Mouse (Mus musculus) B cell, adult 62 days (primary cell): ENCODE results near the gene Gm2035. TPM values are rescaled to one million over a fixed set of nuclear protein-coding genes. Genes with fewer than 3 reads are reported as not detected.

ENCODE experiments used
- total RNA-seq: library from RNA; stranded (reverse); gene quantifications from 4 replicates; pipeline ENCODE4 v1.2.4, GENCODE M21; 2023

The Gm2035 gene
- not detected in 4 replicates for total RNA-seq

DNA sequence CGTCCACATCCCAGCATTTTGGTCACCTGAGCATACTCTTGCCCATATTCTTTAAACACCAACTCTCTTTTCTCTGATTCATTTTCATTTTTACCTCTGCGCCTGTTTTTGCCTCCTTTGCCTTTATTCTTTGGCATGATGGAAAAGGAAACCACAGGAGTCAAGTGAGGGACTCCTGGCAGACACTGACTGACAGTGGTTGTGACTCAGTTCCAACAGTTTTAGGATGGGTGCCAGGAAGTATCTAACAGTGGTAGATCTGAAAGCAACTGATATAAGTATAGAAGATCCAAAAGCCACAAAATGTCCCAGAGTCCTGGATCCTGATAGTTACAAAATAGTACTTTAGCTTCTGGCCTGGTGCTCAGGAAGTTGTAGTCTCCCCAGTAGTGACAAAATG is at the start of gene Gm2035:
Gm2035 (minus strand) TSS at position 137 of the 400 bp plus-strand sequence.

GRCm38 (mm10) chr12:87953780-87954179 is 34.1 kb upstream of the Gm2035 start, which contains the start of gene Gm2042:
Gene Gm2042, plus strand, starts transcription at chr12:87954080.

GRCm38 (mm10) chr12:87895070-87895469 is 24.6 kb downstream of the Gm2035 start, which contains the start of gene Gm2022:
Gene Gm2022, plus strand, starts transcription at chr12:87895370.

GRCm38 (mm10) chr12:87873772-87874171 is 45.9 kb downstream of the Gm2035 start, which contains the start of gene Gm2016:
Gene Gm2016, plus strand, starts transcription at chr12:87874072.

Other genes with a start within 250 kb of the Gm2035 start
- not detected in 4 replicates for gene Gm21319, start 144.1 kb downstream of the Gm2035 start, total RNA-seq
- not detected in 4 replicates for gene Gm21936, start 124.3 kb downstream of the Gm2035 start, total RNA-seq
- not detected in 4 replicates for gene BB287469, start 103.3 kb downstream of the Gm2035 start, total RNA-seq
- gene Gm2001, start 77.5 kb downstream of the Gm2035 start, total RNA-seq: not detected in 4 replicates
- not detected in 4 replicates for gene Gm2016, start 45.8 kb downstream of the Gm2035 start, total RNA-seq
- gene Gm2022, start 24.5 kb downstream of the Gm2035 start, total RNA-seq: not detected in 4 replicates
- gene Gm2042, start 34.2 kb upstream of the Gm2035 start, total RNA-seq: not detected in 4 replicates
- gene Gm2075, start 92.0 kb upstream of the Gm2035 start, total RNA-seq: not detected in 4 replicates
- not detected in 4 replicates for gene Gm6803, start 98.9 kb upstream of the Gm2035 start, total RNA-seq
- not detected in 4 replicates for gene Gm2056, start 107.1 kb upstream of the Gm2035 start, total RNA-seq
- not detected in 4 replicates for gene Gm16368, start 163.8 kb upstream of the Gm2035 start, total RNA-seq